Mouse (Mus musculus) layer of hippocampus, adult 2 months (tissue): ENCODE measurements around the gene Ncapg. TPM values are rescaled to one million over a fixed set of nuclear protein-coding genes. Genes with fewer than 3 reads are reported as not detected.
A peak's percentile ranks its signal among the peaks of the same experiment; 100 is the strongest.
"Not testable (repeated sequence)": the region's sequence is repeated elsewhere in the genome, so short reads cannot be mapped to it uniquely, and the experiment has no call there.

ENCODE experiments used
- DNase-seq, 2 experiments: peaks; one replicate each; pipeline ENCODE4 v3.0.0; 2022; ENCODE audit warnings: low spot score in 2 of 2
- H3K27ac ChIP-seq: fragments of 200-600 bp; 2 replicates; pipeline ENCODE4 v1.8.1; 2022
- H3K4me3 ChIP-seq: fragments of 200-600 bp; 2 replicates; pipeline ENCODE4 v1.8.1; 2022; ENCODE audit warnings: mild to moderate bottlenecking
- CTCF ChIP-seq: fragments of 200-600 bp; conservative IDR thresholded peaks from 2 replicates; pipeline ENCODE4 v1.8.1; 2022; ENCODE audit warnings: antibody characterized with exemption, mild to moderate bottlenecking, moderate library complexity
- long read RNA-seq, 2 experiments: library from polyadenylated mRNA; stranded (forward); transcript quantifications; one replicate each; pipeline ENCODE4 v2.0.0; 2021; ENCODE audit warnings: borderline mapping rate in 2 of 2
- total RNA-seq, 2 experiments: library from RNA; stranded (reverse); gene quantifications; 2 replicates each; pipeline ENCODE4 v1.2.3; 2021

Ncapg gene
- total RNA-seq = under 1 TPM; 0.32 to 0.79 TPM
- long read RNA-seq, experiment 1 = 0 reads
- long read RNA-seq, experiment 2 = 0 reads

- Histone ChIP-seq H3K27ac (peak within 1 kb of the TSS; percentile 89), H3K4me3 (peak within 1 kb of the TSS; percentile 79)
- DNase-seq = peak; percentile 99 to 100
- no peak; the same call in 1 of the 2 replicates for TF ChIP-seq CTCF
These were observed at the start of gene Ncapg for GRCm38 (mm10) chr5:45669598-45670279. Gene Ncapg, plus strand, starts transcription at chr5:45669919.

DNA sequence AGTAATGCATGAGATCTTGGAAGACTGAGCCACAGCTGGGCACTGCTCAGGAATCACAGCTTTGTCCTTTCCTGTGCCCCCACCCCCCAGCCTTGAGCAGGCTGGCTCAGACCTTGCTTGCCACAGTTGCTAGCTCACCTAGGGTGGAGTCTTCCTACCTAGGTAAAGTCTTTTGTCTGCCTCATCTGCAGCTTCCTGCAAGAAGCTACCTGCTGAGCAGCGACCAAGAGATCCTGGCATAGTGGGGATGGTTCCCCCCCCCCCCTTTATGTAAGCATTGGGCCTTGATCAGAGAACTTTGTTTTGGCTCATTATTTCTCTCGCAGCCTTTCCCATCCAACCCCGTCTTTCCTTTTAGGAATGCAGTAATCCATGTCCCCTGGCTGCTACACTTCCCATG is 48.2 kb upstream of the Ncapg start:
- no peak for DNase-seq
- Histone ChIP-seq H3K27ac (no peak overlapping the region), H3K4me3 (no peak overlapping the region)
- TF ChIP-seq CTCF = no peak

DNA sequence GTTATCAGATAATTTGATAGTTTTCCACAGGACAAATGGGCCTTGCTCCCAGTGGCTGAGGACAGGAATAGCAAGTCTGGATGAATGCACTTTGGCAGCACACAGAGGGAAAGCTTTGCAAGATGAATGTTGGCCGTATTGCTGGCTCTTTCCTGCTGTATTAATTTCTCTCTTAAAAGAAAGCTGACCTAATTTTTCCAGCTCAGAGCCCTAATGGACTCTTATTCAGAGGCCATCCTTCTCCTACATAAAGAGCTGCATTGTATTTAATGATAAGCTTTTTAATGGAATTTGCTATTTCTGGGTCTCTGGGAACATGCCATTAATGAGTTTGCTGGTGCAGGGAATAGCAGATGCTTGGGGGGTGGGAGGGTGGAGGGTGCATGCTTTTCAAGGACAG is 41.9 kb upstream of the Ncapg start:
- Histone ChIP-seq H3K27ac (peak overlapping the region; percentile 83), H3K4me3 (no peak overlapping the region)
- peak; percentile 66 for TF ChIP-seq CTCF
- DNase-seq = peak in 1 of 2 experiments; percentile 37

DNA sequence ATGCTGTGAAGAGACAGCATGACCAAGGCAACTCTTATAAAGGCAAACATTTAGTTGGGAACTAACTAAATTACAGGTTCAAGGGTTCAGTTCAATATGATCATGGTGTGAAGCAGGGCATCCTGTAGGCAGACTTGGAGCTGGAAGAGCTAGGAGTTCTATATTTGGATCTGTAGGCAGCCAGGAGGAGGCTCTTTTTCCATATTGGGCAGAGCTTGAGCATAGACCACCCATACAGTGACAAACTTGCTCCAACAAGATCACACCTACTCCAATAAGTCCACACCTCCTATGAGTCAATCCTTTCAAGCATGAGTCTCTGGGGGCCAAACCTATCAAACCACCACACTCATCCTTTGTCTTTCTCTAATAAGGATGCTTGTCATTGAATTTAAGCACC is 40.2 kb upstream of the Ncapg start:
- no peak for DNase-seq
- TF ChIP-seq CTCF = no peak
- Histone ChIP-seq H3K27ac (peak overlapping the region; percentile 23; the same call in 1 of the 2 replicates), H3K4me3 (no peak overlapping the region)

DNA sequence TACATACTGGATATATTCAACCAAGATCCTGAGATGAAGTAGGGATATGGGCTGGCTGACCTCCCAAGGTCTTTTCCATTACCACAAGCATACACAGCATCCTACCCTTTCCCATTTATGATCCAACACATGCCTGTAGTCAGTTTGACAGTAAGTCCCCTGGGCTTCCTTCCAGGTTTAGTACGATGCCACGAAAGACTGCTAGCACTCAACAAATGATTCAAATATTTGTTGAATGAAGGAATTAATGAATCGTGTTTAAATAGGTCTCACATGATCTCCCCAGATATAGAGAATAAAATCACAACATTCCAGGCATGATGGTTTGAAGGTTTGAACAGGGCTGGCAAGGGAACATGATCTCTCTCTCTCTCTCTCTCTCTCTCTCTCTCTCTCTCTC is 31.3 kb upstream of the Ncapg start:
- Histone ChIP-seq H3K27ac (peak overlapping the region; percentile 8; the same call in 1 of the 2 replicates), H3K4me3 (peak overlapping the region; percentile 44)
- no peak for TF ChIP-seq CTCF
- no peak for DNase-seq

GRCm38 (mm10) chr5:45638806-45639714 is 30.7 kb upstream of the Ncapg start, which contains the start of gene Fam184b:
Gene Fam184b, minus strand, starts transcription at chr5:45639614.
- no peak for TF ChIP-seq CTCF
- Histone ChIP-seq H3K27ac (peak within 1 kb of the TSS; percentile 93), H3K4me3 (peak within 1 kb of the TSS; percentile 81)
- peak; percentile 72 to 73 for DNase-seq

- H3K27ac ChIP-seq = peak overlapping the region; percentile 93
- H3K4me3 ChIP-seq = peak overlapping the region; percentile 81
- no peak for DNase-seq
- no peak for TF ChIP-seq CTCF
These were observed 30.0 kb upstream of the Ncapg start for GRCm38 (mm10) chr5:45639715-45640092.

DNA sequence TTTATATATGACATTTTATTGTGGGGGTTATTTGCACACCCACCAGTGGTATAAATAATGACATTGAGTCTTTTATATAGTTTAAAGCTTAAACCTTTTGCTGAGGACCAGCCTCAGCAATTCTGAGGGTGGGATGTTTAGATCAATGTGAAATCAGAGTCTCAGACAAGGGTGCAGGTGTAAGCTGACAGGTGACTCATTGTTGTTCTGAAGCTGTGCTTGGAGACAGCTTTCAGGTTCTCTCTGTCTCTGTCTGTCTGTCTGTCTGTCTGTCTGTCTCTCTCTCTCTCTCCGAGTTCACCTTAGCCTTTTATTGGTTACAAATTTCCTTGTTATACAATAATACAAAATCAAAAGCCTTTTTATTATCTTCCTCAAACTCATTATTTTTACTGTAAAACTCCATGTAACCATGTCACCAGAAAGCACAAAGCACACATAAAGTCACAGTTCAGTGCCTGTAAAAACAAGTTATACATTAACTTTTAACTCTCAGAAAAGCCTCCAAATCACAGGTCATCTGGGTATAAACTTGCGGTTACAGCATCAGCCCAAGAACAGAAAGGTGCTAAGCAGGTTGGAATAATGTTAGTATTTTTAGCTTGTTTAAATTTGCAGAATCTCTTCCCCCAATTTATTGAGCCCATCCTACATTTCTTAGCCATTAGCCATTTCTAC is 18.6 kb upstream of the Ncapg start:
- no peak for DNase-seq
- Histone ChIP-seq H3K4me3 (no peak overlapping the region), H3K27ac (no peak overlapping the region)
- no peak for TF ChIP-seq CTCF

DNA sequence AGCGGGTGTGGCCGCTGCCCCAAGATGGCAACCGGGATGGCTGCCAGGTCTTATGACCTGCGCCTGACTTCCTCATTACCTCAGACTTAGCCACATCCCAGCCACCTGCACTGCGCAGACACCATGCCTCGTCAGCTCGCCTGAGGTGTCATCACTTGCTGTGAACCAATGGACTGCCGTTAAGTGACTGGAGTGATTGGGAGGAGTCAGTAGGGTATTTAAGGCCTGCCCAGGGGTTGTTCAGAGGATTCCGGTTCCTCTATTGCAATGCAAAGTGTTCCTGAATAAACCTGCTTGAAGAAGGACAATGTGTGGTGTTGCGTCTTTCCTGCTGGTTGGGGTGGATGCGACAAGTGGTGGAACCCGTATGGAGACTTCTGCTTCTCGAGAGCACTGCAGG is 11.3 kb upstream of the Ncapg start:
- H3K27ac ChIP-seq, H3K4me3 ChIP-seq, DNase-seq: not testable (repeated sequence)

DNA sequence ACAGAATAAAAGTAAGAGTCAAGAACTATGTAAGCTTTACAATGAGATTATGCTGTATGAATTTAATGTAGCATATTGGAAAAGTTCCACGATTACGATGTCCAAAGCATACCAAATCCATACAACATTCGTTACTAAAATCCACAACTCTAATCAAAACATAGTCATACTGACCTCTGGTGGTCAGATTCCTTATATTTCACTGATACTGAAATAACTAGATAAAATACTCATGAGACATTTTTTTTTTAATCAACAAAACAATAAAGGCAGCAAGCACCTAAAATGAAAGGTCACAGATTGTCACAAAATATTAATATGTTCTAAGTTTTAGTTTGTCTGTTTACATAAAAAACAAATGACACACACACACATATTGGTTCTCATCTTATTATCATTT is 1.4 kb upstream of the Ncapg start:
- DNase-seq = peak; percentile 34 to 45
- Histone ChIP-seq H3K4me3 (no peak overlapping the region; the same call in 1 of the 2 replicates), H3K27ac (no peak overlapping the region)
- peak; percentile 88 for TF ChIP-seq CTCF

- Histone ChIP-seq H3K27ac (peak overlapping the region; percentile 89), H3K4me3 (peak overlapping the region; percentile 79)
- TF ChIP-seq CTCF = no peak
- no peak for DNase-seq
These were observed 888 bp upstream of the Ncapg start for GRCm38 (mm10) chr5:45668831-45669230.

DNA sequence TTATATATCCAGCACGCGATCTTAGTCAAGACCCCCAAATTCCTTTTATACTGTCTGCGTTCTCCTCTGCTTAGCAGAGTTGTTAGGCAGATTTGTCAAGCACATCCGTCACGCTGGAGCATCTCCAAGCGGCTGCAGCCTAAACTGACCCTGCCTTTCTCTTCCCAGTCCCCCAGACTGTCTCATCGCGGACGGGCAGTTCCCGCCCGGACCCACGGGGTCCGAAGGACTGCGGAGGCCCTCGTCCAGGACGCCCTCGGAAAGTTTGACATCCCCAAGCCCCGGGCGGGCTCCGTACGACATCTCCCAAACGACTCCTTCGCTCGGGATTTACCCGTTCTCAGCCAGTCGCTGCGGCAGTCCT is 503 bp upstream of the Ncapg start:
- peak in 1 of 2 experiments; percentile 3 for DNase-seq
- Histone ChIP-seq H3K27ac (peak overlapping the region; percentile 89), H3K4me3 (peak overlapping the region; percentile 79)
- TF ChIP-seq CTCF = no peak

DNA sequence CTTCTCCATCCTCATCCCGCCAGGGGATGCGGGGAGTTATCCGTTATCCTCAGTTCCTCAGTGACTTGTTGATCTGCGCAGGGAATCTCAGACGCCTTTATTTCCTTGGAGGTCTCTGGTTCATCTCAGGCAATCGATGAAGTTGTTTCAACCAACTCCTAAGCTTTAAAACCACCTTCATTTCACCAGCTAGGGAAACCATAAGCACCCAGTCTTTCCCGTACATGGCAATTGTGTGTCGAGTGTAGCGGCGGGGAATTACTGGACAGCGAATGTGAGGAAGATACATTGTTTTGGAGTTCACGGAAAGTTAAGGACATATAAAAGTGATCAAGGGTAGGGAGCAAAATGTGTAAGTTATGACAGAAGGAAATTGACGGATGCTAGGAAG is 556 bp downstream of the Ncapg start:
- DNase-seq = no peak
- Histone ChIP-seq H3K27ac (0 out of 2 replicates have a peak overlapping the region, but pooled peaks have one; percentile 28), H3K4me3 (peak overlapping the region; percentile 79)
- no peak for TF ChIP-seq CTCF
